Mouse (Mus musculus) embryonic fibroblast, embryonic 13.5 days (primary cell): ENCODE measurements around the gene Far1.

Experiments
- CTCF ChIP-seq: IDR thresholded peaks from 2 replicates; pipeline ENCODE4 v1.5.1; 2011; ENCODE audit warnings: mild to moderate bottlenecking, control low read depth, low read length, moderate library complexity, borderline replicate concordance; ENCODE audit not compliant: insufficient read depth
- POLR2A ChIP-seq: IDR thresholded peaks from 2 replicates; pipeline ENCODE4 v1.6.1; 2011; ENCODE audit warnings: low read depth, mild to moderate bottlenecking, control low read depth, low read length, moderate library complexity

DNA sequence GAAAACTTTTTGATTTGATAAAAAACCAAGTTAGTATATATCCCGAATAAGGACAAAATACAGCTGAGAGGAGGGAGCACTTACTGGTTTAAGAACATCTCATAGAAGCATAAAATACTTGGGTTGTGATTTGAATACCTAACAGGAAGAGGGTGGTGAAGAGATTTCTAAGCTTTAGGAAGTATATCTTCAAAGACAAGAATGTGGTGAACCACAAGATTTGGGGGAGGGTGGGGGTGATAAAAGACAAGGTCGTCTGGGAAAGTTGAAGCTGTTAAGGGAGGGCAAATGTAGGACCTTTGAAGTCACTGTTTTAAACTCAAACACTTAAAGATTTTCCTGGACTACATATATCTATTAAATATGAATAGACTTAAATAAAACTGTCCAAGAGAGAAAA, 59.1 kb downstream of the Far1 start:
- no peak for TF ChIP-seq CTCF
- no peak for TF ChIP-seq POLR2A
